Mouse (Mus musculus) spleen, adult 12 weeks (tissue): ENCODE measurements at regions not wholly inside any gene's neighbourhood (a gene's known extent, or its start where the extent isn't known, plus 50 kb on each side); places are given as distances from the start of the nearest gene placed in this dataset.

Experiments
- DNase-seq: peaks from one replicate; pipeline ENCODE4 v3.0.0; 2022; ENCODE audit warnings: low spot score

DNA sequence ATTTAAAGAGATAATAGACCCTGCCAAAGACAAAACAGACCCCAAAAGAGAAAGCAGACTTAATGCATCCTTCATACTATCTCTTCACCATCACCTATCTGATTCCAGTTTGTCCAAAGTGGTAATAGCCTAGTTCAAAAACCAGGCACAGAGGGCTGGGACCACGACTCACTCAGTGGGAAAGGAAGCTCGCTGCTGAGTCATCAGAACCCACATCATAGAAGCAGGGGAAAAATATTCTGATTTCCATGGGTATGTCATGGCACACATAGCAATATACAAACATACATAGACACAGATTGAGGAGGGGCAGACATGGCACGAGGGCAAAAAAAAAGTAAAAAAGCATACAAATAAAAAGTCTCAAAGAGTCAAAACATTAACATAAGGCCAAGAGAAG lies 53.7 kb upstream of the Ralgps2 start:
- DNase-seq, result no peak

DNA sequence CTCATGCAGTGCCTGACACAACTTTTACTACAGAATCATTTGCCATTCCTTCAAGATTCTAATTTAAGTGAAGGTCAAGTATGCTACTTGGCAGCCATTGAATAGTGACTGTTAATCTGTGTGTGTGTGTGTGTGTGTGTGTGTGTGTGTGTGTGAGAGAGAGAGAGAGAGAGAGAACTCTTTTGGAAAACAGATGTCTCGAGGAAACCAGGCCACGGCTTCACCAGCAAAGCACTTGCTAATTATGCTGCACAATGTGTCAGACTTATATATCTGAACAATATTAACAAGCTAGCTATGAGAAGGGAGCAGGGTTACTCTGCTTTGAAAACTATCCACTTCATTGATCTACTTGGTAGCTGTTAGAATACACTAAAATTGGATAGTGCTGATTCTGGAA lies 53.1 kb upstream of the Ralgps2 start:
- DNase-seq, result no peak

DNA sequence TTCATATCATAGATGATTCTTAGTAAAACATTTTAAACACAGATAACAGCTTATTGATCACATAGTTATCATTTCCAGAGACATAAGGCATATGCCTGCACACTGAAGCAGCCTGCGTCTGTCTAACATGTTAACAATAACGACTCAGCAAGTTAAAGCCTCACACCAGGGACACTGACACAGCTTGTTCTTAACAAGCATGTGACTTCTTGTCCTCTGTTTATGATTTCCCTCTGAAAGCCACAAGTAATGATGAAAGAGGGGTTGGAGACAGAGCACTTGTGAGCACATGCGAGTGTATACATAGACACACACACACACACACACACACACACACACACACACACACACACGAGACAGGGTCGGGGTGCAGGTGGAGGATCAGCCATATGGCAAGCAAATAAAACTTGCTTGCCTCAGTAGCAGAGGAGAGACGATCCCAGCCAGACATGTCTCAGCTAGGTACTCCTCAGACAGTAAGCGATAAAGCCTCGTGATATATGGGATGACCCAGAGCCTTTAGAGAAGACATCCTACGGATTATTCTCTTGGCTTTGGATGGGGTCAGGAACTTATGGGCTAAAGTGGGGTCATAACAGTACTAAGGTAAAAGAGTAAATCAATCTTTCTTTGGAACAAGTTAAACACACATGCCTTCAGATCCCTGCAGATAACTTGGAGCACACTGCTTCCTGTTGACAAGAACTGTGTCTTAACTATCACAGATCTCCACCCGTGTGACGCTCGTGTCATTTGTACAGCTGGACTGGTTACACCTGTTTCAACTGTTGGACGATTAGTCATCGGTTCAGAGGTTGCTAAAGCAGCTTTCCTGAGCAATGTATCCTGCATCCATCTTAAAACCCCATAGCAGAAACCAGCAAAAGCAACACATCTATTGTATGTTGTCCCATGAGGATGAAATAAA lies 51.4 kb upstream of the Ralgps2 start:
- DNase-seq, result no peak

GRCm38 (mm10) chr1:156990112-156990511 lies 50.7 kb upstream of the Ralgps2 start:
- peak; percentile 22 for DNase-seq

GRCm38 (mm10) chr1:156989149-156989785 lies 49.8 kb upstream of the Ralgps2 start:
- DNase-seq, result no peak
